Mouse (Mus musculus) thymus, postnatal 10 days (tissue): ENCODE data around the gene Rbms3.

Experiments
- DNase-seq, 2 experiments: peaks; one replicate each; pipeline ENCODE4 v3.0.0; 2021; ENCODE audit warnings: low spot score in 2 of 2

Rbms3 gene

GRCm38 (mm10) chr9:116976575-116977408, 652.9 kb downstream of the Rbms3 start:
- DNase-seq, result no peak

GRCm38 (mm10) chr9:116975269-116975668, 654.4 kb downstream of the Rbms3 start:
- DNase-seq, result no peak

DNA sequence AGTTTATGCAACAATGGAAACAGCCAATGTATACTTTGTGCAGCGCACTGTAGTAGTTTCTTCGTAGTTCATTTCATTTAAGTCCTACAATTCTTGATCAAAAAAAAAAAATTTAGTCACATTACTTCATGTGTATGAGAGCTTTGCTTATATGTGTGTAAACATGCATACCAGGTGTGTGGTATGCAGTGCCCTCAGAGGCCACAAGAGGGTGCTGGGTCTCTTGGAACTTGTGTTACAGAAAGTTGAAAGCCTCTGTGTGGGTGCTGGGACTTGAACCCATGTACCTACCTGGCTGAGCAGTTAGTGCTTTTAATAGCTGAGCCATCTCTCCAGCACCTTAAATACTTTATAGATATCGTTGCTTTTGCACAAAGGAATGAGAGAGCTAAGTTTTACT, 655.6 kb downstream of the Rbms3 start:
- no peak for DNase-seq

DNA sequence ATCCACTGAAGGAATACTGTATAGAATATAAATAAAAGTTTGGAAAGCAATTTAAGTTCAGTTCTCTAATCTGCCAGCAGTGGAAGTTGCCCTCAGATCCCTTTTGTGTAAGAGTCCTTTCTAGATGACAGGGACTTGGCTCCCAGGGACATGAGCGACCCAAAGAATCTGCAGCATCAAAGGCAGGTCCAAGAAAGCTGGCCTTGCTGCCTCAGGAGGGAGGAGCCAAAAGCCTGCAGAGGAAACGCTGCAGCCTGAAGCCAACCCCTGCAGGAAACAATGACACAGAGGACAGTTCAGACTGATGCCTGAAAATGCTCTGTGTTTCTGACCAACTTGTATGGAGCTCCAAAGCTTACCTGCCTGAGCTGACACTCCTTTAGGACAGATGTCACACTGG, 656.1 kb downstream of the Rbms3 start:
- no peak for DNase-seq

DNA sequence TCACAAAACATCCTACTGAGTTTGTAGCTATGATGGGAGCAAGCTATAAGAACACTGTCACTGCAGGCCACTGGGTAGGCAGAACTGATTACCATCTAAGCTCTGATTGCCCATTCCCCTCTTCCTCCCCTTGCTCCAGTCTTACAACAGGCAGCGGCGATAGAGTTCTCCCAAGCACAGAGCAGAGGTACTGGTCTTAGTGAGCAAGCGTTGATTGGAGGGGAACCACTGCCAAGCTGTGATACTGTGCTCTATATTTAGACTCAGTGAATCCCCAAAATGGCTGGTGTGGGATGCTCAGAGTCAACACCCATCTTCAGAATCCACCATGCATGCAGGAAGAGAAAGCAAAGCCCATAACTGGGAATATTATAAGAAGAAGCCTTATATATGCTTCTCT, 662.4 kb downstream of the Rbms3 start:
- DNase-seq, result no peak

GRCm38 (mm10) chr9:116965691-116966090, 664.0 kb downstream of the Rbms3 start:
- DNase-seq, result no peak

DNA sequence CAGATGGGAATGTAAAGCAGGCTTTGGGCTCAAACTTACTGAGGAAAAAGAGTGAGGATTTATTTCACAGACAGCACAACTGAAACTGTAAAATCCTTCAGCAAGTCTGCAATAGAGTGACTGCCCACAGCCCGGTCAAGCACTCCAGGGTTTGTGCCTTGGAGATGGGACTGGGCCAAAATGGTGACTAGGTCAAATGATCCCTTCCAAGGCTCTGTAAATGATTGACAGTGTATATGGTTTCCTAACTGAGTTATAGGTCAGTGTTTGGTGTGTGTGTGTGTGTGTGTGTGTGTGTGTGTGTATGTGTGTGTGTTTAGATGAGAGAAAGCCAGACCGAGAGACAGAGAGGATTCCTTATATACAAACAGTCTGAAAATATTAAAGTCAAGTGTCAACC, 673.6 kb downstream of the Rbms3 start:
- DNase-seq, result no peak

GRCm38 (mm10) chr9:116948211-116948610, 681.5 kb downstream of the Rbms3 start:
- no peak for DNase-seq

- DNase-seq, result no peak
These were observed 682.3 kb downstream of the Rbms3 start for GRCm38 (mm10) chr9:116947369-116947768.

DNA sequence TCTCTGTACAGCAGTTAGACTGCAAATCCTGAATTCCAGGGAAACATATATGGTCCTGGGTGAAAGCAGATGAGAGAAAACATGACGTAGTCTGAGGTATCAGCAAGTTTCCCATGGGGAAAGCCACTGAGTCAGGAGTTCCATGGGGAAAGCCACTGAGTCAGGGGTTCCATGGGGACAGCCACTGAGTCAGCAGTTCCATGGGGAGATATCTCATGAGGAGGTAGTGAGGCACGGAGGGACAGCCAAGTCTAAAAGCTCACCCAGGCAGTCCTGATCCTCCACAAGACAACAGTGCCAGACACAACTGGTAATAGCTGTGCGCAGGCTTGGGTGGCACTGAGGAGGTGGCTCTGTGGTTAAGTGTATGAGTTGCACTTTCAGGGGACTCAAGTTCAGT, 682.9 kb downstream of the Rbms3 start:
- no peak for DNase-seq

GRCm38 (mm10) chr9:116945689-116946088, 684.0 kb downstream of the Rbms3 start:
- DNase-seq, result no peak

DNA sequence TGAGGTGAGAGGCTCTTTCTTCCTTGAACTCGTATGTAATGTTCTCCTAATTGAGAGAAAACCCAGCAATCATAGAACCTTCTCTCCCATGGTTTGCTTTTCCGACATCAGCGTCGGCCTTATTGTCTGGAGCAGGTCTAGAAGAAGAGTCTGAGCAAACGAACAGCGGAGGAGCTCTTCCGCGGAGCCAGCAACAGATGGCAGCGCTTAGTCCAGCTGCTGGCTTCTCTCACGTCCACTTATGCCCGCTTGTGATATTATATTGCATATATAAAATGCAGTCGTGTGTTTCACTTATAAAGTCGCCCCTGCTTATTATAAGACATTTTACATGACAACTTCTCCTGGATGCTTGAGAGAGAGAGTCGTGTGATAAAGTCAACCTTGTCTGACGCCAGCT, 685.8 kb downstream of the Rbms3 start:
- no peak for DNase-seq

DNA sequence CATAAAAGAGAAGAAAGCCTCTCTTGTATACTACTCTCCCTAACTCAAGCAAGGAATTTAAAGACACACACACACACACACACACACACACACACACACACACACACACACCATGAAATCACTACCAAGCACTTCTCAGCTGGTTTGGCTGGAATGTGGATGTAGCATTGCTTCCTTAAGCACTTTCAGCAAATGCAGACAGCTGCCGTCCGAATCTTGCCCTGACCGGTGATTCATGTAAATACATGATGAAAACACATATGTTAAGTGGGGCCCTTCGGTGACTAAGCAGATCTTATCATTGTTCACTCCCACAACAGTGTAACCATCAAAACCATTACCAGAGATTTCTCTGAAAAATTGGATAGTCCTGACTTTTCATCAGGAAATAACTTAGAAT, 688.6 kb downstream of the Rbms3 start:
- no peak for DNase-seq

DNA sequence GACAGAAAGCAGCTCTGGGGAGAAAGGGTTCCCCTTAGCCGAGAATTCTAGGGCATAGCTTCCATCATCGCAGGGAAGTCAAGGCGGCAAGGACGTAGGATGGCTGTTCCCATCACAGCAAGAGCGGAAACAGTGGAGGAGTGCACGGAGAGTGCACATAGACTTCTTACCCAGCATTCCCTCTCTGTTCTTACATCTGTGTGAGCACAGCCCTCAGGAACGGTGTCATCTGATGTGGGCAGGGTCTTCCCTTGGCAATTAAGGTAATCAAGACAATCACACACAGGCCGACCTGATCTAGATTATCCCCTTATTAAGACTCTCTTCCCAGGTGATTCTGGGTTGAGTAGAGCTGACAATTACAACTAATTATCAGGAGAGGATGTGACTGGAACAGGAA, 689.0 kb downstream of the Rbms3 start:
- DNase-seq, result no peak

- no peak for DNase-seq
These were observed 701.4 kb downstream of the Rbms3 start for GRCm38 (mm10) chr9:116928338-116928737.

GRCm38 (mm10) chr9:116923151-116923550, 706.6 kb downstream of the Rbms3 start:
- no peak for DNase-seq

DNA sequence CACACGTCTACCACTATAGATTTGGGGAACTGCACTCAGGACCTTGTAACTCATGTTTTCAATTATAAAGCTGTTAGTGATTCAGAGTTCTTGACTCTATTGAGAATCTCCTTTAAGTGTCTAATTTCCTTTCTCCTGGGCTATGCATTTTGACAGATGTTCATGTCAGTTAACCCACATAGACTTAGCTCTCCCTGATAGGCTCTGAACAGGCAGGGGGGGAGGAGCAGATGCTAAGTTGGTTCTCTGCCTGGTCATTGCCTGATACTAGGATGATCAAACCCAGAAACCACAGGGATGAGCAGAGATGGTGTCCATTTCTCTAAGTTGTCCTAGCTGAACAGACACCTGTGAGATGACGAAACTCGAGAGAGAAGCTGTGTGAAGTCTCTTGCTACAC, 707.2 kb downstream of the Rbms3 start:
- DNase-seq, result no peak

DNA sequence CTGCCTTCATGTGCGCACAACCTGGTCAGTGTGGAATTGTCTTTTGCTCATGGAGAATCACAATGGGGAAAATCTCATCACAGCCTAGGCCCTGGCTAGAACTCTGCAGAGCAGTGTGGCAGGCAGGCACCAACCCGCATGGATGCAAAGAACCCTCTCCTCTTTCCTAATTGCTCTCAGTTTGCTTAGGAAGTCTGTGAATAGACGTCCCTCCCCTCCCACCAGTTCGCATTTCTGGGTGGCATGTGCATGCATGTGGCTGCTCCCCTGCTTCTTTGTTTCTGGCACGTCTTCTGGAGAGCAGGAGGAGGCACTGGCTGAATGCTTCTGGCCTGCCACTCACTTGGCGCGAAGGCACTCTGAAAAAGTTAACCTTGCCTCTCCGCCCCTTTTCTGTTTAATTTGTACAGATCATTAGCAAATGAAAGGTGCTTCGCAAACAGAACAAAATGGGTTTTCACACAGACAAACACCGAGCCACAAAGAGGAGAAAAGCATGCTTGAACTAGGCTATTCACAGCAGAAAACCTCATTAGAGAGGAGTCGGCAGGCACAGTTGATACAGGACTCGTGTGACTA, 710.2 kb downstream of the Rbms3 start:
- DNase-seq, result no peak

DNA sequence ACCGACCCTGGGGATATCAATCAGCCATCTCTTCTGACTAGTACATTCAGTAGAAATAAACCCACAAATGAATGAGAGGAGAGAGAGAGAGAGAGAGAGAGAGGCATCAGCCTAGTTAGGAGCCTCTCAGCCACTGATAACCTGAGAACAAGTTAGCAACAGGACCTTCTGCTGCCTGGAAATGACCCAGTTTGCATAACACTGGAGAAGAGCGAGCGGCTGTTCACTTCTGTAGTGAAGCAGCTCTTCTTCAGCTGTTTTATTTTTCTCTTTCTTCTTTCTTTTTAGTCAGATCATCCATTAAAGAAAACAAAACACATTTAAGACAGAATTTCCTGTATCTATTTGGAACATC, 717.2 kb downstream of the Rbms3 start:
- no peak for DNase-seq

DNA sequence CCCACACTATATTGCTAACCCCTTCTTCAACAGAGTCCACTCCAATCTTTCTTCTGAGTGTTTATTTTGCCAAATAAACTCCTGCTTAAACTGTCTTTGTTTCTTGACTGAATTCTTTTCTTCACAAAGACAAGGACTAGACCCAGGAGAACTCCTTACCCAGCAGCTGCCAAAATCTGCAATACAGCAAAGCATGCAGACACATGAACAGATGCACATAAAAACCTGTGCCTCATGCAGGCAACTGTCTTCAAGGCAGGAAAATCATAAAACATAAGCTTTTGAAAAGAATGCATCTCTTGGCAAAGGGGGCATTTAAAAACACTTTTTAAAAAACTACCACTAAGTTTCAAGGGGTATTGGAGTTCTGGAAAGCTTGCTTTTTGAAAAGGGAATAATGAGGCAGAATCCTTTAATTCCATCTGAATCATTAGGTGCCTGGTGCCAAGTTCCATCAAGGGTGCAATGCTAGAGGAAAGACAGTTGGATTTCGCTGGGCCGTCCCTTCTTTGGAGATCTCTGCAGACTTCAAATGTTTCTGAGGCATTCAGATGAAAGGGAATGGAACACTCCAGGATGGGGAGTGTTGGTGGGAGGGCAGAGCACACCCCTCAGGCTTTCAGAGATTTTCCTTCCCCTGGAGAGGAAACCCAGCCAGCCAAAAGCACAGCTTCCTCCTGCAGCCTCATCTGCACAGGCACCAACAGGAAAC, 717.8 kb downstream of the Rbms3 start:
- no peak for DNase-seq

GRCm38 (mm10) chr9:116909511-116909910, 720.2 kb downstream of the Rbms3 start:
- DNase-seq, result no peak

- no peak for DNase-seq
These were observed 722.8 kb downstream of the Rbms3 start for GRCm38 (mm10) chr9:116906955-116907354.

DNA sequence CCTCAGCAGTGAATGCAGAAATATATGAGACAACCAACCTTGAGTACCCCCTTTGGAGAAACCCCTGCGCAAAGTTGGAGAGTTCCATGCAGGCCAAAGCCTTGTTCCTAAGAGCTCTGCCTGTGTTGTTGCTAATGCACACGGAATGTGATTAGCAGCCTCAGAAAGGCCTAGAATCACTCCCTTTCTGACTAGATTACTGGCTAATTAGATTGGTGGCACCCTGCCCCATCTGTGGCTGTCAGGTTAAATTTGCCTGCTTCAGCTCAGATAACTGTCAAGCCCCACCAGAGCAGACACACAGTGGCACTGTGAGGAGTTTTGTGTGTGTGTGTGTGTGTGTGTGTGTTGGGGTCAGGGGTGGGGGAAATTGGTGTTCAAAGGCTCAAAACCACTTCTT, 724.1 kb downstream of the Rbms3 start:
- DNase-seq, result no peak
